Mouse (Mus musculus) embryonic fibroblast, embryonic 13.5 days (primary cell): Measurements from ENCODE around the gene Atl2. TPM values are rescaled to one million over a fixed set of nuclear protein-coding genes. Genes with fewer than 3 reads are reported as not detected.

Source experiments
- H3K27ac ChIP-seq: 2 replicates; pipeline ENCODE4 v1.5.1; 2012; ENCODE audit warnings: low read length, control low read depth, inconsistent platforms; ENCODE audit not compliant: insufficient read depth
- H3K4me1 ChIP-seq: 2 replicates; pipeline ENCODE4 v1.6.1; 2011; ENCODE audit warnings: low read length; ENCODE audit not compliant: control insufficient read depth, insufficient read depth
- H3K4me3 ChIP-seq: 2 replicates; pipeline ENCODE4 v1.5.1; 2011; ENCODE audit warnings: mild to moderate bottlenecking, control low read depth, low read length; ENCODE audit not compliant: insufficient read depth
- CTCF ChIP-seq: IDR thresholded peaks from 2 replicates; pipeline ENCODE4 v1.5.1; 2011; ENCODE audit warnings: mild to moderate bottlenecking, control low read depth, low read length, moderate library complexity, borderline replicate concordance; ENCODE audit not compliant: insufficient read depth
- POLR2A ChIP-seq: IDR thresholded peaks from 2 replicates; pipeline ENCODE4 v1.6.1; 2011; ENCODE audit warnings: low read depth, mild to moderate bottlenecking, control low read depth, low read length, moderate library complexity
- polyA plus RNA-seq: library from polyadenylated mRNA; stranded (reverse); fragments of >200 nt; gene quantifications from 2 replicates; pipeline ENCODE4 v1.2.4, GENCODE M21; 2011; ENCODE audit warnings: low read depth; ENCODE audit not compliant: missing spikeins, insufficient read length

Atl2 gene
- polyA plus RNA-seq, 1 experiment: 38.9 TPM

GRCm38 (mm10) chr17:79920355-79920754 lies 24.4 kb upstream of the Atl2 start:
- Histone ChIP-seq H3K4me1 (no peaks in the 10 kb centered on the region), H3K4me3 (no peak overlapping the region), H3K27ac (no peak overlapping the region)
- TF ChIP-seq CTCF (no peak), POLR2A (no peak)

GRCm38 (mm10) chr17:79919566-79920350 lies 23.8 kb upstream of the Atl2 start:
- H3K27ac ChIP-seq: no peak overlapping the region
- TF ChIP-seq POLR2A (no peak), CTCF (no peak)
- H3K4me3 ChIP-seq: no peak overlapping the region
- no peaks in the 10 kb centered on the region for H3K4me1 ChIP-seq

GRCm38 (mm10) chr17:79918484-79919004 lies 22.6 kb upstream of the Atl2 start:
- Histone ChIP-seq H3K27ac (no peak overlapping the region), H3K4me1 (no peaks in the 10 kb centered on the region), H3K4me3 (no peak overlapping the region)
- TF ChIP-seq CTCF (no peak), POLR2A (no peak)

GRCm38 (mm10) chr17:79916996-79917395 lies 21.1 kb upstream of the Atl2 start:
- Histone ChIP-seq H3K27ac (no peak overlapping the region), H3K4me1 (no peaks in the 10 kb centered on the region), H3K4me3 (no peak overlapping the region)
- TF ChIP-seq CTCF (no peak), POLR2A (no peak)

- TF ChIP-seq CTCF (no peak), POLR2A (no peak)
- Histone ChIP-seq H3K4me1 (no peaks in the 10 kb centered on the region), H3K4me3 (no peak overlapping the region), H3K27ac (no peak overlapping the region)
Observed at GRCm38 (mm10) chr17:79912174-79912573, 16.3 kb upstream of the Atl2 start.

- H3K4me3 ChIP-seq: no peak overlapping the region
- no peaks in the 10 kb centered on the region for H3K4me1 ChIP-seq
- H3K27ac ChIP-seq: no peak overlapping the region
- TF ChIP-seq CTCF (no peak), POLR2A (no peak)
Observed at GRCm38 (mm10) chr17:79911718-79912117, 15.8 kb upstream of the Atl2 start.

GRCm38 (mm10) chr17:79909571-79909970 lies 13.6 kb upstream of the Atl2 start:
- TF ChIP-seq POLR2A (no peak), CTCF (no peak)
- H3K27ac ChIP-seq: no peak overlapping the region
- no peak overlapping the region for H3K4me3 ChIP-seq
- H3K4me1 ChIP-seq: peaks cover 4% of the 10 kb centered on the region; the same call in 1 of the 2 replicates

GRCm38 (mm10) chr17:79907698-79908097 lies 11.8 kb upstream of the Atl2 start:
- Histone ChIP-seq H3K27ac (no peak overlapping the region), H3K4me3 (no peak overlapping the region), H3K4me1 (peaks cover 4% of the 10 kb centered on the region; the same call in 1 of the 2 replicates)
- TF ChIP-seq CTCF: no peak
- no peak for TF ChIP-seq POLR2A

GRCm38 (mm10) chr17:79906791-79907494 lies 11.0 kb upstream of the Atl2 start:
- Histone ChIP-seq H3K27ac (peak overlapping the region; percentile 6; the same call in 1 of the 2 replicates), H3K4me3 (no peak overlapping the region)
- TF ChIP-seq CTCF: no peak
- TF ChIP-seq POLR2A: no peak

GRCm38 (mm10) chr17:79904593-79904992 lies 8.7 kb upstream of the Atl2 start:
- Histone ChIP-seq H3K27ac (no peak overlapping the region), H3K4me1 (peaks cover 4% of the 10 kb centered on the region; the same call in 1 of the 2 replicates), H3K4me3 (no peak overlapping the region)
- no peak for TF ChIP-seq POLR2A
- TF ChIP-seq CTCF: no peak

More at GRCm38 (mm10) chr17:79906791-79907494, 11.0 kb upstream of the Atl2 start:
- peaks cover 4% of the 10 kb centered on the region; the same call in 1 of the 2 replicates for H3K4me1 ChIP-seq
